Mouse (Mus musculus): ENCODE measurements around the gene 4933407L21Rik.

GRCm38 (mm10) chr1:85882003-85882402 is 46.3 kb upstream of the 4933407L21Rik start:
- TF ChIP-seq CHD2 (IDR thresholded peaks at IDR 0.05; ENCODE audit: low read depth, low read length) = no peak
- no peak for TF ChIP-seq HCFC1 (IDR thresholded peaks at IDR 0.05; ENCODE audit: borderline replicate concordance, insufficient read depth, low read length)
- no peak for TF ChIP-seq ZNF384 (IDR thresholded peaks at IDR 0.05; ENCODE audit: low read depth, low read length)
- TF ChIP-seq ZC3H11A (IDR thresholded peaks at IDR 0.05; ENCODE audit: borderline replicate concordance, low read depth, low read length) = no peak
- no peak for TF ChIP-seq MAFK (IDR thresholded peaks at IDR 0.05; ENCODE audit: insufficient read depth, low read depth, low read length)
